Mouse (Mus musculus) neural tube, embryonic 13.5 days (tissue): ENCODE results near the gene Sspn. TPM values are rescaled to one million over a fixed set of nuclear protein-coding genes. Genes with fewer than 3 reads are reported as not detected.
A peak's percentile ranks its signal among the peaks of the same experiment; 100 is the strongest.

Experiments used
- ATAC-seq: fragments of 200-750 bp; cut with Nextera tagmentation; 2 replicates; pipeline ENCODE4 v1.8.0; 2017; ENCODE audit warnings: low read depth, mild to moderate bottlenecking, moderate TSS enrichment, moderate library complexity
- H3K27ac ChIP-seq: fragments of 300-500 bp; sonication (generic); replicated peaks from 2 replicates; pipeline ENCODE4 v1.5.1; 2015; ENCODE audit warnings: moderate library complexity, mild to moderate bottlenecking, inconsistent platforms
- H3K27me3 ChIP-seq: fragments of 300-500 bp; sonication (generic); 2 replicates; pipeline ENCODE4 v1.6.1; 2015; ENCODE audit warnings: mild to moderate bottlenecking, inconsistent platforms
- H3K36me3 ChIP-seq: fragments of 300-500 bp; sonication (generic); 2 replicates; pipeline ENCODE4 v1.6.1; 2015; ENCODE audit warnings: mild to moderate bottlenecking, inconsistent platforms
- H3K4me1 ChIP-seq: fragments of 300-500 bp; sonication (generic); replicated peaks from 2 replicates; pipeline ENCODE4 v1.6.1; 2015; ENCODE audit warnings: inconsistent platforms
- H3K4me2 ChIP-seq: fragments of 300-500 bp; sonication (generic); 2 replicates; pipeline ENCODE4 v1.6.1; 2015; ENCODE audit warnings: inconsistent platforms, mild to moderate bottlenecking, moderate library complexity
- H3K4me3 ChIP-seq: fragments of 300-500 bp; sonication (generic); 2 replicates; pipeline ENCODE4 v1.5.1; 2015; ENCODE audit warnings: mild to moderate bottlenecking, inconsistent platforms
- H3K9ac ChIP-seq: fragments of 300-500 bp; sonication (generic); 2 replicates; pipeline ENCODE4 v1.6.1; 2015; ENCODE audit warnings: moderate library complexity, mild to moderate bottlenecking, inconsistent platforms
- H3K9me3 ChIP-seq: fragments of 300-500 bp; sonication (generic); 2 replicates; pipeline ENCODE4 v1.6.1; 2016; ENCODE audit warnings: inconsistent platforms
- WGBS: fragments of 180-500 bp; shearing (Covaris S2); methylation state at CpG from one replicate; pipeline ENCODE4 v1.1.7; 2015; 5-methylcytosine and 5-hydroxymethylcytosine counted together
- polyA plus RNA-seq: library from polyadenylated mRNA; unstranded; fragments of >200 nt; fragmentation: Nextera tagmentation; extraction: Ambion mirVana; gene quantifications from 2 replicates; pipeline ENCODE4 v1.2.1, GENCODE M21; 2015

Gene Sspn
- polyA plus RNA-seq, 1 experiment from 2014 or later = 3.7 TPM

DNA sequence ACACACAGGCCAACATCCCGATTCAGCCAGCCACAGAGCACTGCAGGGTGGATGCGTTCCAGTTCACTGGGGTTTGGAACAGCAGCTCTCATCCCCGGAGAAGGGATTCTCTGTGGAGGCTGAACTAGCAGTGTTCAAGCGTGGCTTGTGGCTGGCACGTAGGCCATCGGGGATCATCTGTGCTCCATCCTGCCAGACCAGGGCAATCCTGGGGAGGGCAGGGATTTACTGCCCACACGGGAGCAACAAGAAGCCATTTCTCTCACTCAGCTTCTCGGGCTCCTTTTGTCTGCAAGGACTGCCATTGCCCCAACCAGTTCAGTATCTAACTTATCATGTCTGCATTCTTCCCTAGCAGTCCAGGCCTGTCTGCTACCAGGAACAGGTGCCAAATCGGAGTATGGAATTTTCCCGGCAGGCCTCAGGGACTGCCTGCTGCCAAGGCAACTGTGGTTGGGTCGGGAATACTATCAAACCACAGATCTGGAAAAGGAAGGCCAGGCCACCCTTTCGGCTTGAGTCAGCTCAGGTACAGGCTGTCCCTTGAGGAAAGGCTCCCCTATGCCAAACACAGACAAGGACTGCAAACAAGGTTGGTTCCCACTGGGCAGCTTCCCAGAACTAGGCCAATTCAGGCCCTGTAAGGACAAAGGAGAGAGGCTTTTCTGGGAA lies 78.8 kb downstream of the Sspn start:
- peak overlapping the region; percentile 31; the same call in 1 of the 2 replicates for H3K9ac ChIP-seq
- WGBS = 35% methylated on average over 12 of the region's 12 CpGs

DNA sequence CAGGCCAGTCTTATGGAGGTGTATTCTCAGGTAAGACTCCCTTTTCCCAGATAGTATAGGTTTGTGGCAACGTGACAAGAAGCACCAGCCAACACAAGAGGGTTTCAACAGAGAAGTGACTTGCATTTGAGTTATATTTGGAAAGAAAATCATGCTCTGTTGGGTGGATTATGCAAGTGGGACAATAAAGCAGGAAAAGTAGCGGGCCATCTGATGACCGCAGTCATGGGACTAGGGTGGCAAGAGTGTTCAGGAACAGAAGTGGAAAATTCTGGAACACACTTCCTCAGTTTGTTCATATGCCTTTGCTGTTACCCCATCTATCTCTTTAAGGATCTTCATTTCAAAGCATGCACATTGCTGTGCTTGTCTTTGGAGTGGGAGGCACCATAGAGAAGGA lies 82.9 kb downstream of the Sspn start:
- no peaks in the 10 kb centered on the region for H3K27me3 ChIP-seq
- H3K9me3 ChIP-seq = no peaks in the 10 kb centered on the region
- no peak overlapping the region for H3K4me3 ChIP-seq
- H3K36me3 ChIP-seq = no peaks in the 10 kb centered on the region
- H3K4me1 ChIP-seq = peaks cover 15% of the 10 kb centered on the region
- H3K4me2 ChIP-seq = no peak overlapping the region
- ATAC-seq = no peak
- H3K27ac ChIP-seq = no peak overlapping the region
- no peak overlapping the region for H3K9ac ChIP-seq
- 93% methylated on average over 3 of the region's 3 CpGs for WGBS

More for the DNA sequence above, 78.8 kb downstream of the Sspn start:
- Histone ChIP-seq H3K27ac (peak overlapping the region; percentile 69), H3K36me3 (no peaks in the 10 kb centered on the region), H3K9me3 (no peaks in the 10 kb centered on the region), H3K4me1 (peaks cover 39% of the 10 kb centered on the region), H3K27me3 (no peaks in the 10 kb centered on the region), H3K4me2 (no peak overlapping the region), H3K4me3 (no peak overlapping the region)
- peak; percentile 64; the same call in 1 of the 2 replicates for ATAC-seq

Other genes with a start within 250 kb of the Sspn start
- 4.8 and 5.8 TPM in 2 replicates for gene Rassf8, start 184.9 kb upstream of the Sspn start, polyA plus RNA-seq
- 3.2 and 3.3 TPM in 2 replicates for gene Bhlhe41, start 66.1 kb upstream of the Sspn start, polyA plus RNA-seq